Mouse (Mus musculus): ENCODE data around the gene C1qb. TPM values are rescaled to one million over a fixed set of nuclear protein-coding genes. Genes with fewer than 3 reads are reported as not detected.

Gene C1qb
- polyA plus RNA-seq, 1 experiment from 2014 or later: 45.8 TPM

DNA sequence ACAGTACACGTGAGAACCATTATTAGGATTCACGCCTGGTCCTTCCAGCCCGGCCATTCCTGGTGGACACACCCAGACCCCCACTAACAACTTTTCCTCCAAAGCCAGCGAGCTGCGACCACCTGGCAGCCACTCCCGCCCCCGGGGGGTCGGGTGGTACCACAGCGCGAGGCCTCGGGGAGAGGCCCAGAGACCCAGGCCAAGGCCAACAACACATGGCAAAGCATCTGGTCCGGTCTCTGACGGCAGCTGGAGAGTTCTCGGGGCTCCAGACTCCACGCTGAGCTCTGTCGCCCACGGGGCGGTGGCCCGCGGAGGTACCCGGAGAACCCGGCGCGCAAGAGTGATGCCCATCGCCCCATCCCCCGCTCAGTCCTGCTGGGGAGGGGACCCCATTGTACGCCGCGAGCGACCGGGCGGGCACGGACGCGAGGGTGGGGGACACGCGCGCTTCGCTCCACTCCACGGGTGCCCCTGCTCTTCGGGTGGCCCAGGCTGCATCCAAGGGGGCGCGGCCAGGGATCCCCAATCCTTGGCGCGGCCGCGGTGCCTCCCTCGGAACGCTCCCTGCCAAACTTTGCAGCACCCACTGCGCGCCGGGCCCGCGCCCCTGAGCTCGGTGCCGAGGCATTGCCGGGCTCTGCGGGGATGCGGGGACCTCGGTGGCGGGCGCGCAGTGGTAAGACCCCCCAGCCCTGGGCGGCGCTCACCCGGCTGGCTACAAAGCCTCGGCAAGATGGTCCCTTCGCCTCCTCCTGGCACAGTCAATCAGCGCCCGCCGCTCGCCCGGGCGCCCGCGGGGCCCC lies 51.0 kb downstream of the C1qb start:
- ATAC-seq (peak; percentile 32), DNase-seq (ENCODE audit: low spot score) (peak; percentile 53)
- Histone ChIP-seq H3K4me1 (ENCODE audit: control insufficient read depth, insufficient read depth, low read length) (peaks cover 55% of the 10 kb centered on the region), H3K4me2 (ENCODE audit: low read length) (peak overlapping the region; percentile 93), H3K27ac (ENCODE audit: low read depth, low read length) (peak overlapping the region; percentile 100), H3K9ac (ENCODE audit: low read length) (peak overlapping the region; percentile 98), H3K4me3 (ENCODE audit: low read depth, low read length) (peak overlapping the region; percentile 92), H3K27me3 (replicated peaks; ENCODE audit: control insufficient read depth, insufficient read depth, low read length) (no peaks in the 10 kb centered on the region), H3K36me3 (ENCODE audit: control insufficient read depth, insufficient read depth, low read length) (no peaks in the 10 kb centered on the region), H3K9me3 (replicated peaks; ENCODE audit: control insufficient read depth, low read length) (no peaks in the 10 kb centered on the region)
- under 1% methylated on average over 60 of the region's 76 CpGs for WGBS

DNA sequence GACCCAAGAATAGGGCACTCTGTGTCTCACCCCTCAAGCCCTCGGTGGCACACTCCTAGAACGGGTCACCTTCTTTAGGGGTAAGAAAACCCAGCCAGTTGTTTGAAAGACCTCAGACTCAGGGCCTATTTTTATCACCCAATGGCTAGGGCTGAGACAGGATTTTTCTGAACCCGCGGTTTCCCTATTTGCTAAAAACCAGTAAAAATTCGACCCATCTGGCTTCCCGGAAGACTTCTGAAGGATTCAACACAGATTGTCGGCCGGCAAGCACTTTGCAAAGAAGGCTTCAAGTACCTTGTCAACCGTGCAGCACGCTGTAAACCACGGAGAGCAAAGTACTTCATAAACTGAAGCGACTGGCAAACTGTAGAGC lies 51.6 kb downstream of the C1qb start:
- Histone ChIP-seq H3K9ac (ENCODE audit: low read length) (peak overlapping the region; percentile 98), H3K27ac (ENCODE audit: low read depth, low read length) (peak overlapping the region; percentile 100; the same call in 1 of the 2 replicates), H3K27me3 (replicated peaks; ENCODE audit: control insufficient read depth, insufficient read depth, low read length) (no peaks in the 10 kb centered on the region), H3K9me3 (replicated peaks; ENCODE audit: control insufficient read depth, low read length) (no peaks in the 10 kb centered on the region), H3K4me2 (ENCODE audit: low read length) (peak overlapping the region; percentile 93), H3K36me3 (ENCODE audit: control insufficient read depth, insufficient read depth, low read length) (no peaks in the 10 kb centered on the region), H3K4me1 (ENCODE audit: control insufficient read depth, insufficient read depth, low read length) (peaks cover 61% of the 10 kb centered on the region), H3K4me3 (ENCODE audit: low read depth, low read length) (peak overlapping the region; percentile 92)
- WGBS: 3% methylated on average over 12 of the region's 12 CpGs
- no peak for ATAC-seq
- peak; percentile 57 for DNase-seq (ENCODE audit: low spot score)

DNA sequence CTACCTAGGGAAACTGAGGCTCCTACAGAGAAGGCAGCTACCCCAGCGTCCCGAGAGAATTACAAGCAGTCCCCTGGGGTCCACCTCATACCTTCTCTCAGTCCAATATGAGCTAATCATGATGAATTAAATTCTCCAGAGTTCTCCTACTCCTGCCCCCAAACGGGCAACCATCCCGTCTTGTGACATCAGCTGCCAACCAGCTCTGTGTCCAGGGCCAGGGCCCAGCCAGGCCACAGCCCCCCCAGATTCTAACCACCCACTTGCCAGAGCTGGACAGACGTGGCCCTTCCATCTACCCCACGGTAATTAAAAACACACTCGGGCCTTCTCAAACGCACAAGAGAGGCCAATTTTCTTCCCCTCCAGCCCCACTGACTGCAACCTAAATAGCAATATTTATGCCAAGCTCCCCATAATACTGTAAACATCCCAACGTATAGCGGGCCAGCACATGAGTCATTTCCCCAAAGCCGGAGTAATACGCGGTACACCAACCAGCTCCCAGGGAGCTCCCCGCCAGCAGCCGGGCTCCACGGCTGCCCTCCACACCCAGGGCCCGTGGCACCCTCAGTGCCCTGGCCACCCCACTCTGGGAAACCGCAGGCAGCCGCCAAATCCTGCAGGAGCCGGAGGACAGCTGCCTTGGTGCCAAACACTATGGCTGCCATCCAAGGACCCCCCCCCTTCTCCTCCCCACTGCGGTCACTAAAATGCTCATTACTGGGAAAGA lies 52.2 kb downstream of the C1qb start:
- Histone ChIP-seq H3K27ac (ENCODE audit: low read depth, low read length) (no peak overlapping the region), H3K9ac (ENCODE audit: low read length) (peak overlapping the region; percentile 98), H3K36me3 (ENCODE audit: control insufficient read depth, insufficient read depth, low read length) (no peaks in the 10 kb centered on the region), H3K9me3 (replicated peaks; ENCODE audit: control insufficient read depth, low read length) (no peaks in the 10 kb centered on the region), H3K27me3 (replicated peaks; ENCODE audit: control insufficient read depth, insufficient read depth, low read length) (no peaks in the 10 kb centered on the region), H3K4me1 (ENCODE audit: control insufficient read depth, insufficient read depth, low read length) (peaks cover 67% of the 10 kb centered on the region), H3K4me2 (ENCODE audit: low read length) (peak overlapping the region; percentile 93), H3K4me3 (ENCODE audit: low read depth, low read length) (peak overlapping the region; percentile 92)
- DNase-seq (ENCODE audit: low spot score) (peak; percentile 63), ATAC-seq (no peak)
- WGBS: 21% methylated on average over 21 of the region's 21 CpGs

DNA sequence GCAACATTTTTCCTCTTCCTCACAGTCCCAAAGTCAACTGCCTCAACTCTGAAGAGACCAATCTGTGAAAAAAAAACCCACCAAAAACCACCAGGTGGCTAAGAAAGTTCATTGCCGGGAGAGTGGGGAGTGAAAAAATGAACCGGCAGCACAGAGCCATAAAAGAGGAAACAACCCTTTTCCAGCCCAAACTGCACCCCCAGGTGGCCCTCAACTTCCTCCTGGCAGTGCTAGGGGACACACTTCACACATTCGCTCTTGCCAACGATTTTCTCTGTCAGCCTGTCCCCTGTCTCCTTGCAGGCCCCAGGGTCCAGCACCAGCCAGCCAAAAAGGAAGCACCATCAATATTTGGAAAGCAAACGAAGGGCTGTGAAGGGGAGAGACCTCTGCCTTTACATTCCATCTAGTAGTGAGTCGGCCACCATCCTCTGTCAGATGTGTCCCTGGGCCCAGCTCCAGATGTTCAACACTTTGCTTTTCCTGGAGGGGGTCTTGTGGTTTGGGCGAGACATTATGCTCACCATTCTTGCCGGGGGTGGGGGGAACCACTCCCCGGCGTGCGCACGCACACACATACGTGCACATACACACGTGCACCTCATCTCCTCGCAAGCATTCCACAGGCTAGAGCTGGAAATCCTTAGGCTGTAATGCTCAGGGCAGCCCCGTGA lies 53.3 kb downstream of the C1qb start:
- Histone ChIP-seq H3K27me3 (replicated peaks; ENCODE audit: control insufficient read depth, insufficient read depth, low read length) (no peaks in the 10 kb centered on the region), H3K4me3 (ENCODE audit: low read depth, low read length) (no peak overlapping the region), H3K27ac (ENCODE audit: low read depth, low read length) (no peak overlapping the region), H3K36me3 (ENCODE audit: control insufficient read depth, insufficient read depth, low read length) (0 out of 2 replicates have a peak, but pooled peaks cover under 1% of the 10 kb centered on the region), H3K4me1 (ENCODE audit: control insufficient read depth, insufficient read depth, low read length) (peaks cover 59% of the 10 kb centered on the region), H3K9ac (ENCODE audit: low read length) (0 out of 2 replicates have a peak overlapping the region, but pooled peaks have one; percentile 98), H3K4me2 (ENCODE audit: low read length) (peak overlapping the region; percentile 93), H3K9me3 (replicated peaks; ENCODE audit: control insufficient read depth, low read length) (no peaks in the 10 kb centered on the region)
- DNase-seq (ENCODE audit: low spot score) (no peak), ATAC-seq (no peak)
- WGBS: 80% methylated on average over 16 of the region's 16 CpGs

DNA sequence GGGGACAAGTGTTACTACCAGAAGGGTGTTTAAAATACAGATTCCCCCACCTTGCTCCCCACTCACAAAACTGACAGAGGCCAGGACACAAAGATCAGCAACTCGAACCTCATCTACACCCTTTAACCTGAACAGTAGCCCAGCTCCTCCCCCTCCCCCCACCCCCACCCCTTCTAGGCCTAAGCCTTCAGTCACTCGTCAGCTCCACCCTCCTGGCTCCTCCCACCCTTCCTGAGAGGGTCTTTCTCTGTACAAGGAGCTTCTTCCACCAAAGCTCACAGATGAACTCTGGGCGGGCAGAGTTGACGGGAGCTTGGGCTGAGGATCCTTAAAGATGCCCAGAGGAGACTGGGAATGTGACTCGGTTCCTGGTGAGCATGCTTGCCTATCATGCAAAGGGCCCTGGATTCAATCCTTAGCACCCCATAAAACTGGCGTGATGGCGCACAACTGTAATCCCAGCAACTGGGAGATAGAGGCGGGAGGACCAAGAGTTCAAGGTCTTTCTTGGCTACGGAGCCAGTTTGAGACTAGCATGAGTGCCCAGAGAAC lies 55.6 kb downstream of the C1qb start:
- peaks cover 54% of the 10 kb centered on the region for H3K4me1 ChIP-seq (ENCODE audit: control insufficient read depth, insufficient read depth, low read length)
- H3K27ac ChIP-seq (ENCODE audit: low read depth, low read length): no peak overlapping the region
- H3K27me3 ChIP-seq (replicated peaks; ENCODE audit: control insufficient read depth, insufficient read depth, low read length): no peaks in the 10 kb centered on the region
- H3K9ac ChIP-seq (ENCODE audit: low read length): no peak overlapping the region
- 44% methylated on average over 9 of the region's 9 CpGs for WGBS
- ATAC-seq: no peak
- no peak overlapping the region for H3K4me3 ChIP-seq (ENCODE audit: low read depth, low read length)
- peak overlapping the region; percentile 7; the same call in 1 of the 2 replicates for H3K4me2 ChIP-seq (ENCODE audit: low read length)
- 0 out of 2 replicates have a peak, but pooled peaks cover 4% of the 10 kb centered on the region for H3K36me3 ChIP-seq (ENCODE audit: control insufficient read depth, insufficient read depth, low read length)
- DNase-seq (ENCODE audit: low spot score): no peak
- no peaks in the 10 kb centered on the region for H3K9me3 ChIP-seq (replicated peaks; ENCODE audit: control insufficient read depth, low read length)

Other genes starting within 250 kb of the C1qb start
- gene Ephb2, start 50.2 kb downstream of the C1qb start, polyA plus RNA-seq (2014; fragmentation: Nextera tagmentation; extraction: Ambion mirVana): 9.3 and 9.6 TPM in 2 replicates
- gene C1qc, start 6.9 kb upstream of the C1qb start, polyA plus RNA-seq (2014; fragmentation: Nextera tagmentation; extraction: Ambion mirVana): 22.3 and 25.6 TPM in 2 replicates
- 24.3 and 28.1 TPM in 2 replicates for gene C1qa, start 12.6 kb upstream of the C1qb start, polyA plus RNA-seq (2014; fragmentation: Nextera tagmentation; extraction: Ambion mirVana)
- gene Epha8, start 70.6 kb upstream of the C1qb start, polyA plus RNA-seq (2014; fragmentation: Nextera tagmentation; extraction: Ambion mirVana): 1.9 and 3.1 TPM in 2 replicates
- 2.8 and 4.4 TPM in 2 replicates for gene Zbtb40, start 162.6 kb upstream of the C1qb start, polyA plus RNA-seq (2014; fragmentation: Nextera tagmentation; extraction: Ambion mirVana)

Measured in forebrain, embryonic 14.5 days (tissue).